Mouse (Mus musculus): ENCODE measurements at regions not wholly inside any gene's neighbourhood (a gene's known extent, or its start where the extent isn't known, plus 50 kb on each side); places are given as distances from the start of the nearest gene placed in this dataset.

GRCm38 (mm10) chr12:29129331-29129730 is 377.7 kb downstream of the Eipr1 start:
- TF ChIP-seq CTCF (conservative IDR thresholded peaks at IDR 0.05; ENCODE audit: insufficient read depth, insufficient read length, low read depth, low read length) (no peak), POLR2A (IDR thresholded peaks at IDR 0.05; ENCODE audit: low read depth, low read length) (no peak)

All from kidney, adult 2 months (tissue).